Mouse (Mus musculus) induced T-regulatory cell, adult 2 months (primary cell): ENCODE data around the gene 9130213A22Rik.

Experiments
- DNase-seq: peaks from one replicate; pipeline ENCODE4 v3.0.0-alpha.2; 2012; ENCODE audit warnings: low read depth

9130213A22Rik gene

DNA sequence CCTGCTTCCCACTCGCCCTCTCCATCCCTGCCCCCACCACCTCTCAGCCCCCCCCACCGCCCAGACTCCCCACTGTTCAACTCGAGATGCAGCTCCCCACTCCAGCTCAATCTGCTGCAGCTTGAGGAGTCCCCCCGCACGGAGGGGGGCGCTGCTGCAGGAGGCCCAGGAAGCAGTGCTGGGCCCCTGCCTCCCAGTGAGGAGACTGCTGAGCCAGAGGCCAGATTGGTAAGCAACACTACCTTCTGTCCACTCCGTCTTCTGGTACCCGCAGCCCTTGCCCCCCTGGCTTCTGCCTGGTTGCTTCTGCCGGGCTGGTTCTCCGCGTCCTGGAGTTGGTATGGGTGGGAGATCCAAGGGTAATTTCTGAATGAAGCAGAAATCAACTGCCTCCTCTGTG is 15.5 kb downstream of the 9130213A22Rik start:
- no peak for DNase-seq

DNA sequence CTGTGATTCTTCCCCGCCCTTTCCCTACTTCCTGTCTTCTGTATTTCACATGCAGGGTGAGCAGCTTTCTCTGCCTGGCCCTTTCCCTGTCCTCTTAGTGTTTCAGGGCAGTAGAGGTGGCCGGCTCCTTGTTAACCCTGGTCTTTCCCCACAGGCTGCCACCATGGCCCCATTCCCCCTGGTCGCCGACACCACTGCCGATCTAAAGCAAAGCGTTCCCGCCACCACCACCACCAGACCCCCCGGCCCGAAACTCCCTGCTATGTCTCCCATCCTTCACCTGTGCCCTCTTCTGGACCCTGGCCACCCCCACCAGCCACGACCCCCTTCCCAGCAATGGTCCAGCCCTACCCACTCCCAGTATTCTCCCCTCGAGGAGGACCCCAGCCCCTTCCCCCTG is 16.1 kb downstream of the 9130213A22Rik start:
- no peak for DNase-seq

DNA sequence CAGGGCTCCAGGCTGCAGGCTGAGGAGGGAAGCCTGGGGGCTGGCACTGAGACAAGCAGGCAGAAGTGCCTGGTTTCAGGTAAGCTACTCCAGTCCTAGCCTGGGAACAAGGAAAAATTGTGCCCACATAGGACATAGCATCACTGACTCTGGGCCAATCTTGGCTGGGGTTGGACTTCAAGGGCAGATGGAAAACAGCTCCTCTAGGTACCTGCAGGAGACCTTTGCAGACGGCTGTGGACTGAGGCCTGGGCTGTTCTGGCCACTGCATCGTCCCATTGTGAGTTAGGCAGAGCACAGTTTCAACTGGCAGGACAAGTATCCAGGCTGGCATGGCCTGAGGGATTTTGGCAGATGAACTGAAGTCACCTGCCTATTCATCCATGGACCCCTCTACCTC is 16.6 kb downstream of the 9130213A22Rik start:
- DNase-seq: no peak

DNA sequence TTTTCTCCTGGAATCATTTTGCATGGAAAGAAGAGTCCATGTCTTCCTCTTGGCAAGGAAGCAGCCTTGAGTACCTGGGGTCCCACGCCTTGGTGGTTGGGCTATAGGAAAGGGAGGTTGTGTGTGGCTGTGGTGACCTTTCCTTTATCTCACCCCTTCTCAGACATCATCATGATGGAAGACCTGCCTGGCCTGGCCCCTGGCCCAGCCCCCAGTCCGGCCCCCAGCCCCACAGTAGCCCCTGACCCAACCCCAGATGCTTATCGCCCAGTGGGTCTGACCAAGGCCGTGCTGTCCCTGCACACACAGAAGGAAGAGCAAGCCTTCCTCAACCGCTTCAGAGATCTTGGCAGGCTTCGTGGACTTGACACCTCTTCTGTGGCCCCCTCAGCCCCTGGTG is 17.2 kb downstream of the 9130213A22Rik start:
- DNase-seq: no peak

DNA sequence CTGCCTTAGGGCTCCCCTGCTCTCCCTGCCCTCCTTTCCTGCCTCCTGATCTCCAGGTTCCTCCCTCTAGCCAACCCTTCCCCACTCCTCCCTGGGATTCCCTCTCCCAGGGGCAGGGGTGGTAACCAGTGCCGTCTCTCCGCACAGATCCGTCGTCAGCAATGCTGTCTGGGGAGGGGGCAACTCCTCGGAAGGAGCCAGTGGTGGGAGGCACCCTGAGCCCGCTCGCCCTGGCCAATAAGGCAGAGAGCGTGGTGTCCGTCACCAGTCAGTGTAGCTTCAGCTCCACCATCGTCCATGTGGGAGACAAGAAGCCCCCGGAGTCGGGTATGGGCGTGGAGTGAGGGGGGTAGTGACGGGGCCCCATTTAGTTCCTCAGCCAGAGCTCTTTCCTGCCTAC is 17.9 kb downstream of the 9130213A22Rik start:
- DNase-seq: no peak

DNA sequence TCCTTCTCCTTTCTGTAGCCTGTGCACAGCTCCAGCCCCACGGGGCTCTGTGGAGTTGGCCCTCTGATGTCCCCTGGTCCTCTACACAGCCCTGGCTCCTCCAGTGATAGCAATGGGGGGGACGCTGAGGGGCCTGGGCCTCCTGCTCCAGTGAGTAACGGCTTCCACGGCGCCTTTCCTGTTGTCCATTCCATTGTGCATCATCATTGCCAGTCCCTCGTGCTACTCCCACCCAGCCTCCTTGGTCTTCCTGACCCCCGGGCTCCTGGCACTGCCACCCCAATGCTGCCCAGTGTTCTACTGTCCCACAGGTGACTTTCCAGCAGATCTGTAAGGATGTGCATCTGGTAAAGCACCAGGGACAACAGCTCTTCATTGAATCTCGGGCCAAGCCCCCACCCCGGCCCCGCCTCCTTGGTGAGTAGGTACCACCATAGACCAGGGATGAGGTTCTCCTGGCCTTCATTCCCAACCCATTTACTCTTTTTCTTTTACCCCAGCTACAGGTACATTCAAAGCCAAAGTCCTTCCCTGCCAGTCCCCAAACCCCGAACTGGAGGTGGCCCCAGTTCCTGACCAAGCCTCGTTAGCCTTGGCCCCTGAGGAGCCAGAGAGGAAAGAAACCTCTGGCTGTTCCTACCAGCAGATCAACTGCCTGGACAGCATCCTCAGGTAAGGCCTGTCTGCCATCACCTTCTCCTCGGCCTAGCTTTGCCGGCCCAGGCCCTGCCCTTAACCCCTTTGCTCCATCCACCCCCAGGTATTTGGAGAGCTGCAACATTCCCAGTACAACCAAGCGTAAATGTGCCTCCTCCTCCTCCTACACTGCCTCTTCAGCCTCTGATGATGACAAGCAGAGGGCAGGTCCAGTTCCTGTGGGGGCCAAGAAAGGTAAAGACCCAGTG is 18.6 kb downstream of the 9130213A22Rik start:
- no peak for DNase-seq

DNA sequence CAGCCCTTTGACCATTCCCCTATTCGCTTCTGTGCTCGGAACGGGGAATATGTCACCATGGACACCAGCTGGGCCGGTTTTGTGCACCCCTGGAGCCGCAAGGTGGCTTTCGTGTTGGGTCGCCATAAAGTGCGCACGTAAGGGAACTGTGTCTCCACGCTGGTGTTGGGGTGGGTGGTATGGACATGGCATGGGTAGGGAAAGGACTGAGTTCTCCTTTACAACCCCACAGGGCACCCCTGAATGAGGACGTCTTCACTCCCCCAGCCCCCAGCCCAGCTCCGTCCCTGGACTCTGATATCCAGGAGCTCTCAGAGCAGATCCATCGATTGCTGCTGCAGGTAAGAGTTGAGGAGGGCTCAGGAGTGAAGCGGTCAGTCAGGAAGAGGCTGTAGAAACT is 19.3 kb downstream of the 9130213A22Rik start:
- no peak for DNase-seq

DNA sequence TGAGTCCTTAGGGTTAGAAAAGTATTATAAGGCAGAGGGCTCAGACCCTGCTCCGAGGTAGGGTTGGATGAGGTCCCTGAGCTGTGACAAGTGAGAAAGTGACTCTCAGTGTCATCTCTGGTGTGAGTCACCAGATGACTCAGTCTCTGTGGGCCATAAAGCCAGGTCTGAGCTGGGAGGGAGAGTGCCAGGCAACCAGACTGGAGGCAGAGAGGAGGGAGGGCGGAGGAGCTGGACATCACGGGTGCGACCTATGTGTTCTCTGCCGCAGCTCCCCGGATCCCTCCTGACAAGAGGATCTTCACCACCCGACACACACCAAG is 20.0 kb downstream of the 9130213A22Rik start:
- DNase-seq: no peak

DNA sequence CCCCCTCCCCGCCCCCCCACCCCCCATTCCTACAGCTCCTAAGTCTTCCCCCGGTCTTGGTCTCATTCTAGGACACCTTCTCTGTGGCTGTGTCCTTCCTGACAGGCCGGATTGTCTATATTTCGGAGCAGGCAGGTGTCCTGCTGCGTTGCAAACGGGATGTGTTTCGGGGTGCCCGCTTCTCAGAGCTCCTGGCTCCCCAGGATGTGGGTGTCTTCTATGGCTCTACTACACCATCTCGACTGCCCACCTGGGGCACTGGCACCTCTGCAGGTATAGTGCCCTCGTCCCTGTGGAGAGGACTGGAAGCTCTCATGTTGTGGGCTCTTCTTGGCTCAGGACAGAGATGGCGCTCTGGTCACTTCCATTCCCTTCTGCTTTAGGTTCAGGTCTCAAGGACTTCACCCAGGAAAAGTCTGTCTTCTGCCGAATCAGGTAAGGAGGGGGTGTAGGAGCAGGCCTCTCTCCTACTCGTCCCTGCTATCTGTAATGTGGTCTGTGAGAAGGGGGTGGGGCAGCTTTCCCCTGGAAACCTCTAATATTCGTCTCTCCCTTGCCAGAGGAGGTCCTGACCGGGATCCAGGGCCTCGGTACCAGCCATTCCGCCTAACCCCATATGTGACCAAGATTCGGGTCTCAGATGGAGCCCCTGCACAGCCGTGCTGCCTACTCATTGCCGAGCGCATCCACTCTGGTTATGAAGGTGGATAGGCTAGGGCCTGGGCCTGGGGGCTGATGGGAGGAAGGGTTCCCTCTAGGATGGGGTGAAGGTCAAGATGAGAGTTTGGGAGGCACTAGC is 20.6 kb downstream of the 9130213A22Rik start:
- no peak for DNase-seq

DNA sequence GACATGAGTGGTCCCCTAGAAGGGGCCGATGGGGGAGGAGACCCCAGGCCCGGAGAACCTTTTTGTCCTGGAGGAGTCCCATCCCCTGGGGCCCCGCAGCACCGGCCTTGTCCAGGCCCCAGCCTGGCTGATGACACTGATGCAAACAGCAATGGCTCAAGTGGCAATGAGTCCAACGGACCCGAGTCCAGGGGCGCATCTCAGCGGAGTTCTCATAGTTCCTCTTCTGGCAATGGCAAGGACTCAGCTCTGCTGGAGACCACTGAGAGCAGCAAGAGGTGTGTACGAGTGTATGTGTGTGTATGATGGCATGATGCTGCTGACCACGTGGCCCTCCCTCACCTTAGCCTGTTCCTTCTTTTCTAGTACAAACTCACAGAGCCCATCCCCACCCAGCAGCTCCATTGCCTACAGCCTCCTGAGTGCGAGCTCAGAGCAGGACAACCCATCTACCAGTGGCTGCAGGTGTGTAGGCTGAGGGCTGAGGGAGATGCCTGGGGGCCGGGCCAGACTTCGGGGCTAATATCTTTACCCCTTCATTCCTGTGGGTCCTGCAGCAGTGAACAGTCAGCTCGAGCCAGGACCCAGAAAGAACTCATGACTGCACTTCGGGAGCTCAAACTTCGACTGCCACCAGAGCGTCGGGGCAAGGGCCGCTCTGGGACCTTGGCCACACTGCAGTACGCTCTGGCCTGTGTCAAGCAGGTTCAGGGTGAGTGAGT is 21.6 kb downstream of the 9130213A22Rik start:
- DNase-seq: no peak

DNA sequence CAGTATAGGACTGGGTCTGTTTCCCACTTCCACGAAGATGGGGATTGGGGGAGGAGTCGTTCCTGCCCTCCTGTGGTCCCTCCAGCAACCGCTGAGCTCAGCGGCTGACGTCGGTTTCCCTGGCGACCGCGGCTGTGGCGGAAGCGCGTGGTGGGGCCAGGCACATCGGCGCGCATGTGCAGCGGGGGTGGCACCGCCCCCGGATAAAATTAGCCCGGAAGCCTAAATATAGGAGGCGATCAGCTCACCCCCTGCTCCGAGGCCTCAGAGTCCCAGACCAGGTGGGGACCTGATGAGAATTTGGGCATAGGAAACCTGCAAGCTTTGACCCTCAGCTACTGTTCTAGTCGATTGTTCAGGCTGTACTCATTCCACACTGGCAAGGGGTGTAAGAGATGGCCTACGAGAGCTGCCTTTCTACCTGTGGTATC is 22.5 kb downstream of the 9130213A22Rik start:
- peak; percentile 97 for DNase-seq

DNA sequence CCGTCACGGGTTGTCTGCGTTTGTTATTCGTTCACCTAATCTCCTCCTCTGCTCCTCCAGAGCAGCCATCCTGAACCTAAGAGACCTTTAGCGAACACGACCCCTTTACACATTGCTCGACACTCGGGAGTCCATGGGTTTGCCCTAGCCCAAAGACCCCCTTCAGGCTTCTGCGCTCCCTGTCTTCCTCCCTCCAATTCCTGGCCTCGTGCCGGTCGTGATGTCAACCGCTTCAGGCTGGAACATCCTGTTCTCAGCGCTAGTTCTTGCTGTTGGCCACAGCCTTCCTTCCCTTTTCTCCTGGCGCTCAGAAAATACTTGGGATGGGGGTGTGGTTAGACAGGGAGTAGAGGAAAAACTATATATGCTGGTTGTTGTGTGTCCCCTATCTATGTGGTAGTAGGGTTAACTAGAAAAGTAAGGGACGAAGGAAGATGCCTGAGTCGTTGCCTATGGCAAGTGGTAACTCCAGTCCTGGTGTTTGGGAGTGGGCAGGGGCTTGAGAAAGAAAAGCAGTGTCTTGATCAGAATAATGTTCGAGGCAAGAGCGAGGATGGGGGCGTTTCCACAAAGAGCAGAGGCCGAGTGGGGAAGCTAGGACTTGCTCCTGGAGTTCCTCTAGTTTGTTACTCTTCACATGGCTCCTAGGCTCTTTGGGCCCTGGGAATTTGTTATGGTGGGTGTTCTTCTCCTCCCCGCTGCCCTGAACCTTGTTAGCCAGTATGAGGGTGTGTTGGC is 23.0 kb downstream of the 9130213A22Rik start:
- DNase-seq: no peak

DNA sequence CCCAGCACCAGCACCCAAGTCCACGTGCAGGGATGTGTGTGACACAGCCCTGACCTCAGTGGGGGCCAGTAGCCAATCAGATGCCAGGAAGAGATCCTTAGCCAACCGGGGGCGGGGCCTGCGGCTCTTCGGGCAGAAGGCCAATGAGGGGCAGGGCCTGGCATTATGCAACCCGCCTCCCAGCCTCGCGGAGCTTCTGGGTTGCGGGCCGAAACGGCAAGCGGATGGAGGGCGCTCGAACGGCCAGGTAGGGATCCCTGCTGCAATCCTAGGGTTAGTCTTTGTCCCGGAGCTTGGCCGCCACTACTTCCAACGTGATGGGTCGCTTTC is 23.7 kb downstream of the 9130213A22Rik start:
- DNase-seq: peak; percentile 98

DNA sequence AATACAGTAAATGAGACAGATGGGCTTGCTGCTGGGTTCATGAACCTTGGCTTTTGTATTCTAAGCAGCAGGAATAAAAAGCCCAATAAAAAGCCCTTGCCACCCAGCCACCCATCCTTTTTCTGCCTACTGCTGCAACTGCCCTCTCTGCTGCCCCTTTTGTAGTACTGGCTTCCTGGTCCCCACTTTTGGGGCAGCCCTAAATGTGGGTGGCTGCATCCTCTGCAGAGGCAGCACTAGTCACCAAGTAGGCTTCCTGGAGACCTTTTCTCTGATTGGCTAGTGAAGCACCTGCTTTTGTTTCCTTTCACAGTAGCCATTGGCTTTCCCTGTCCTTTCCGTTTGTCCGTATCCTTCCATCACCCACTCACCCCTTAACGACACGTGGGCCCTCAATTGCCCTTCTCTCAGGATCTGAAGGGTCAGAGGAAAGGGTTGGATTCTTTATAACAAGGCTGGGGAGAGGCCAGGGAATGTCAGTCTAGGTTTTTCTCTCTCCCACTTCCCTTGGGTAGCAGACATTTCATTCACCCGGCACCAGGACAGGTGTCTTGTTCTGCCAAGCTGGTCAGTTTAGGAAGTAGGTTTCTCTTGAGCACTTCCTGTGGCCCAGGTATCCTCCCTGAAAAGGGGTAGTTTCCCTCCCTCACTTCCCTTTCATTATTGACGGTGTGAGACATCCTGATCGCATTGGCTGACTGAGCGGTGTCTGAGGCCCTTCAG is 24.2 kb downstream of the 9130213A22Rik start:
- peak; percentile 90 for DNase-seq

DNA sequence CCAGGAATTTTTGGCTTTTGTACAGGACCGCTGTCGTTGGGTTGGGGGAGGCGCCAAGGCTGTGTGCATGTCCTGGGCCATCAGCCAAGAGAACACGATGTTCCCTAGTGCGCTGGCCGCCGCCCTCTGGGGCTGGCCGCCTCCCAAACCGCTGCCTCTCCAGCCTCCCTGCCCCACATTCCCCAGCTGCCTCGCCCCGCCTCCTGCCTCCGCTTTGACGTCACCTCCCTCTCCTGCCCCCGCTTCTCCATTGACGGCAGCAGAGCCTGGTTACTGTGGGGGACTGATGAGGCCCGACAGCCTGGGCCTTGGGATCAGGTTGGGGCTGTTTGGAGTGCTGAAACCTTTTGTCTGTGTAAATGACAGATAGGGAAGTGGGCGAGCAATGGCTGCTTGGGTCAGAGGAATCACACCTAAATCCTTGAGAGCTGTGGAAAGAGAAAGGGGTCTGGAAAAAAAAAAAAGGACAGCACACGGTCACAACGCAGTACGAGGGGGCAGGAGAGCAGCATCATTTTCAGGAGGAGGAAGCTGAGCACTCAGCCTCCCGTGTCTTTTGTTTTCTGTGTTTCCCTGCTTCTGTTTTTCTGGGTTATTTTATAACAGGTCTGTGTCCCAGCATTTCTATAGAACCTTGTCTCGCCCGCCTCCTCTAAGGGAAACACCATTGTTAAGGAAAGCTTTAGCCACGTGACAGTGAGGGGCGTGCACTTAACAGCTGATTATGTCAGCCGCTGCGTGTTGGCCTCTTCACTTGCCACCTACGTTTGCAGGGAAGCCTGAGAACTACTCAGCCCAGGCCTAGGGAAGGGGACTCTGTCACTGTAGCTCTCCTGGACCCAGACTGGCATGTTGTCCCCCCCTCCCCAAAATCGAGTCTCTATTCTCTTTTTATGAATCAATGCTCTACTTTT is 25.1 kb downstream of the 9130213A22Rik start:
- peak; percentile 93 for DNase-seq

DNA sequence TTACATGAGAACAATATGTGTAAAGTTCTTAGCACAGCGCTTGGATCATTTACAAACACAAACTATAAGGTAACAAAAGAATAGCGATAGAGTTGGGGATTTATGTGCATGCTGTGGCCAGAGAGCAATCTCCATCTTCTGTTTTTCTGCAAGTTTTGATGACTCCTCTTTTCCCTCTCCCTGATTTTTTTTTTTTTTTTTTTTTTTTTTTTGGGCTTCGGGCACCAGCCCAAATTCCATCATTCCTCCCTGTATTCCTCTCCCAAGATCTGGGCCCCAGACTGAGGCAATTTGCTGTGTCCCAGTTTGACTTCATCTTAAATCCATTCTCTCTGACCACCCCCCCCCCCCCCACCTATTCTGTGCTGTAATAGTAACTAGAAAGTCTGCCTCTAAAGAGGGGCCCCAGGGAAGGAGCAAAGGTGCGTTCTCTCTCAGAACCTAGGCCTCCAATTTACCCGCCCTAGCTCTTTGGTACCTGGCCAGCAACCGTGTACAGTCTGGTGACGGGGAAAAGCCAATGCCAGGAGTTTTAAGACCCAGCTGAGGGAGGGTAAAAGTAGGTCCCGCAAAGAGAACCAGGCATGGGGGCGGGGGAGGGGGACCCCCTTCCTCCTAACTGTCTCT is 25.9 kb downstream of the 9130213A22Rik start:
- no peak for DNase-seq

DNA sequence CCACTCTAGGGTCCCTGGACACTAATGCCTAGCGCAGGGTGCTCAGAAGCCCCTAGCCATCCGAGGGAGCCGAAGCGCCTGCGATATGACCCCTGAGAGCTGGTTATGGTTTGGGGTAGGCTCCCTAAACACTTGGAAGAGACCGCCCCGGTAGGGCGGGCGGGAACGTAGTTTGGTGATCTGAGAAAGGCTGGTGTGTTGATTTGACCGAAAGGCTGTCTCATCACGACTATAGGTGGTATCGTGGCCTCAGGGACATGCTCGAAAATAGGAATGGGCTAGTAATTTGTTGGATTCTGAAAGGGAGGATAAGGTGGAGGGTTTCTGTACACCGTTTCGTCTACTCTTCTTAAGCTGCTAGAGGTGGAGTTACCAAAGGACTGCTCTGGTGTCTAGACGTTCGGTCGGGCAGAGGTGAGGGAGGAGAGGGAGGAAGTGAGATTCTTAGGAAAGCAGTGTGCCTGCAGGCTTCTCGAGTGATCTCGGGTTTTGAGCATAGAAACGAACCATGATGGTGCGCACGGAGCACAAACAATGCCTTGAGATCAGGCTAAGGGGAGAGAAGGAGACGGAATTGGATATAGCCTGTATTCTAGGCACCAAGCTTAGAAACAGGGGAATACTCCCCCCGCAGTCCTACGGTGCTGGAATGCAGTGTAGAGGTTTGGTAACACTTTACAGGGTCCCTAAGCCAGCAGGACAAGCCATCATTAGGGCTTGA is 26.7 kb downstream of the 9130213A22Rik start:
- peak; percentile 83 for DNase-seq

DNA sequence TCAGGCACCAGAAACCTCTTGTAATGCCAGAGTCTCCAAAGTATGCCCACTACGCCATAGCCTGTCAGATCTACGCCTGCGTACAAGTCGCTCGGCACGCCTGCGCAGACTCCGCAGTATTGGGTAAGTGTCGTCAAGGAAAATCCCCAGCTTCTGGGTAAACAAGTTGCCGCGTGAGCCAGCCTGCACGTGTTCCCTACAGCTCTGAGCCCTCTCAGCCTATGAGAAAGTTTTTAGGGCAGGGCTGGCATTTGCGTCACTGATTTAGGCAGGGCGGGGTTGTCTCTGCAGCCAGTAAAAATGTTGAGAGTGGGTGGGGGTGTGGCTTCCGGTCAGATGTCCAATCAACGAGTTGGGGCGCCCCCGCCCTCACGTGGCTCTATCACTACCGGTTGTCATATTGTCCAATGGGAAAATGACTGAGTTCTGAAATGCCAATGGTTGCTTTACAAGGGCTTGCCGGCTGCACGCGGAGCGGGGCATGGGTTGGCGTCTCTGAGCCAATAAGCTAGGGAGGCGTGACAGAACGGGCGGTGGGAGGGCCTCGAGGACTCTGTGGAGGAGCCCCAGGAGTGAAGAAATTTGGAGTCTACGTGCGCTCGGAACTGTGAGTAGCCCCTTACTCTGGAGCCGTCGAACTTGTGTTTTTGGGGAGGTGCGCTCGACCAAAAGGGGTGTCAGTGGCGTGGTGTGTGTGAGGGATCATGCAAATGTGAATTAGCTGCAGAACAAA is 27.5 kb downstream of the 9130213A22Rik start, which contains the start of gene Per1:
TSS of gene Per1 (plus strand) at position 521 of the 733 bp plus-strand sequence.
- peak; percentile 100 for DNase-seq
